Mouse (Mus musculus) embryonic facial prominence, embryonic 11.5 days (tissue): Measurements from ENCODE around the gene Tmc6. TPM values are rescaled to one million over a fixed set of nuclear protein-coding genes. Genes with fewer than 3 reads are reported as not detected.
A peak's percentile ranks its signal among the peaks of the same experiment; 100 is the strongest.

ENCODE experiments used
- ATAC-seq: fragments of 200-750 bp; cut with Nextera tagmentation; replicated peaks from 2 replicates; pipeline ENCODE4 v1.8.0; 2017; ENCODE audit warnings: low read depth; ENCODE audit not compliant: insufficient number of reproducible peaks, low FRiP score, low TSS enrichment
- DNase-seq: peaks from one replicate; pipeline ENCODE4 v3.0.0-alpha.2; 2015; ENCODE audit warnings: low spot score
- H3K27ac ChIP-seq: fragments of 300-500 bp; sonication (generic); replicated peaks from 2 replicates; pipeline ENCODE4 v1.5.1; 2014; ENCODE audit warnings: mild to moderate bottlenecking, low read depth, low read length, control low read depth
- H3K27me3 ChIP-seq: fragments of 300-500 bp; sonication (generic); 2 replicates; pipeline ENCODE4 v1.6.1; 2014; ENCODE audit warnings: mild to moderate bottlenecking, low read length, moderate library complexity, mixed read lengths; ENCODE audit not compliant: control insufficient read depth, insufficient read depth
- H3K36me3 ChIP-seq: fragments of 300-500 bp; sonication (generic); replicated peaks from 2 replicates; pipeline ENCODE4 v1.6.1; 2014; ENCODE audit warnings: low read depth, mild to moderate bottlenecking, low read length, moderate library complexity, mixed read lengths; ENCODE audit not compliant: control insufficient read depth, insufficient read depth
- H3K4me1 ChIP-seq: fragments of 300-500 bp; sonication (generic); 2 replicates; pipeline ENCODE4 v1.6.1; 2014; ENCODE audit warnings: low read length, mixed read lengths; ENCODE audit not compliant: control insufficient read depth, insufficient read depth
- H3K4me2 ChIP-seq: fragments of 300-500 bp; sonication (generic); 2 replicates; pipeline ENCODE4 v1.6.1; 2014; ENCODE audit warnings: low read depth, mild to moderate bottlenecking, control low read depth, low read length, moderate library complexity
- H3K4me3 ChIP-seq: fragments of 300-500 bp; sonication (generic); 2 replicates; pipeline ENCODE4 v1.5.1; 2014; ENCODE audit warnings: low read depth, low read length, control low read depth
- H3K9ac ChIP-seq: fragments of 300-500 bp; sonication (generic); replicated peaks from 2 replicates; pipeline ENCODE4 v1.6.1; 2014; ENCODE audit warnings: mild to moderate bottlenecking, control low read depth, low read length
- H3K9me3 ChIP-seq: fragments of 300-500 bp; sonication (generic); replicated peaks from 2 replicates; pipeline ENCODE4 v1.6.1; 2016; ENCODE audit warnings: mild to moderate bottlenecking, low read length, inconsistent platforms, mixed read lengths; ENCODE audit not compliant: control insufficient read depth
- WGBS: fragments of 180-500 bp; shearing (Covaris S2); extraction: QIAGEN DNeasy Blood & Tissue Kit; methylation state at CpG from one replicate; pipeline ENCODE4 v1.1.7; 2014; 5-methylcytosine and 5-hydroxymethylcytosine counted together
- polyA plus RNA-seq: library from polyadenylated mRNA; unstranded; fragments of >200 nt; fragmentation: Nextera tagmentation; extraction: Ambion mirVana; gene quantifications from 2 replicates; pipeline ENCODE4 v1.2.1, GENCODE M21; 2014

The Tmc6 gene
- polyA plus RNA-seq = 9.9 and 10.7 TPM in 2 replicates

- DNase-seq = no peak
- Histone ChIP-seq H3K4me3 (peak within 1 kb of the TSS; percentile 28), H3K4me1 (peaks cover 12% of the 10 kb centered on the region), H3K36me3 (no peaks in the 10 kb centered on the region), H3K4me2 (peak within 1 kb of the TSS; percentile 81), H3K27me3 (peaks cover 5% of the 10 kb centered on the region), H3K9ac (peak within 1 kb of the TSS; percentile 42; the same call in 1 of the 2 replicates), H3K9me3 (no peaks in the 10 kb centered on the region), H3K27ac (peak within 1 kb of the TSS; percentile 31; the same call in 1 of the 2 replicates)
- 40% methylated on average over 24 of the region's 24 CpGs for WGBS
- ATAC-seq = no peak
Measured at GRCm38 (mm10) chr11:117781993-117782704, at the start of gene Tmc6, which contains the start of gene Tmc8. Gene Tmc6, minus strand, starts transcription at chr11:117782198. Gene Tmc8, plus strand, starts transcription at chr11:117782076.

- Histone ChIP-seq H3K36me3 (no peaks in the 10 kb centered on the region), H3K9me3 (no peaks in the 10 kb centered on the region), H3K27me3 (no peaks in the 10 kb centered on the region), H3K9ac (no peak overlapping the region), H3K4me3 (no peak overlapping the region), H3K4me1 (peaks cover 3% of the 10 kb centered on the region), H3K4me2 (no peak overlapping the region), H3K27ac (no peak overlapping the region)
- DNase-seq = no peak
- ATAC-seq = no peak
- WGBS = 88% methylated on average over 9 of the region's 9 CpGs
Measured at GRCm38 (mm10) chr11:117830401-117830800, 48.4 kb upstream of the Tmc6 start.

GRCm38 (mm10) chr11:117829671-117830215, 47.7 kb upstream of the Tmc6 start:
- Histone ChIP-seq H3K27me3 (no peaks in the 10 kb centered on the region), H3K36me3 (no peaks in the 10 kb centered on the region), H3K4me1 (peaks cover 3% of the 10 kb centered on the region), H3K4me2 (no peak overlapping the region), H3K9me3 (no peaks in the 10 kb centered on the region), H3K9ac (no peak overlapping the region), H3K4me3 (no peak overlapping the region), H3K27ac (no peak overlapping the region)
- 83% methylated on average over 2 of the region's 2 CpGs for WGBS
- no peak for DNase-seq
- ATAC-seq = no peak

DNA sequence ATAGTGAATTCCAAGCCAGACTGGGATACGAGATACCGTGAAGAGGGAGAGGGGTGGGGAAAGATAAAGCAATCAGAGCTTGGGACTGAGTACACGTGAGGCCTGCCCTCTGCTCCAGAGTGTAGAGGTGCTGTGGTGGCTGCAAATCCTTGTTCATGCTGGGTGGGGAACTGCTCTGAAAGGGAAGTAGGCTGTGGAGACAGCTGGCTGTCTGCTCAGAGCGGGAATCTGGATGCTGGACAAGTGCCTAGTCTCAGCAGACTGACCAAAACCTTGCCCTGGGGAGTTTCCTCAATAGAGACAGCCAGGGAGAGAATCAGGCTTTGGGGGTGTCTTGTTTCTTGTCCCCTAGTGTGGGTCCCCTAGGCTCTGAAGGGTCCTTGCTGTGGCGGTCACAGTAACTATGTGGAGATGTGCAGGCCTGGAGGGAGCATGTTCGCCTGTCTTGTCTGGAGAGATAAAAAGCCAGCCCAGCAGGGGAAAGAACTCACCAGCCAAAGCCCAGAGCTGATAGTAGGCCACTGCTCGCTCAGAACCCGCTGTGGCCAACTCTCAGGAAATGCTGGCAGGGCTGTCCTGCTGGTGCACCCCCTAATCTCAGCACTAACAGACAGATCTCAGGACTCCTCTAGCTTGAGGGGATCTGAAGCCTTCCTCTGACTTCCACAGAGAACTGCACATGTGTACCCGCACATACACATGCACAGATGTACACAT, 47.0 kb upstream of the Tmc6 start:
- no peaks in the 10 kb centered on the region for H3K36me3 ChIP-seq
- H3K4me3 ChIP-seq = no peak overlapping the region
- H3K27me3 ChIP-seq = no peaks in the 10 kb centered on the region
- ATAC-seq = no peak
- no peak overlapping the region for H3K9ac ChIP-seq
- no peak for DNase-seq
- no peak overlapping the region for H3K4me2 ChIP-seq
- no peak overlapping the region for H3K27ac ChIP-seq
- H3K4me1 ChIP-seq = peaks cover 3% of the 10 kb centered on the region
- WGBS = 60% methylated on average over 9 of the region's 9 CpGs
- H3K9me3 ChIP-seq = no peaks in the 10 kb centered on the region

DNA sequence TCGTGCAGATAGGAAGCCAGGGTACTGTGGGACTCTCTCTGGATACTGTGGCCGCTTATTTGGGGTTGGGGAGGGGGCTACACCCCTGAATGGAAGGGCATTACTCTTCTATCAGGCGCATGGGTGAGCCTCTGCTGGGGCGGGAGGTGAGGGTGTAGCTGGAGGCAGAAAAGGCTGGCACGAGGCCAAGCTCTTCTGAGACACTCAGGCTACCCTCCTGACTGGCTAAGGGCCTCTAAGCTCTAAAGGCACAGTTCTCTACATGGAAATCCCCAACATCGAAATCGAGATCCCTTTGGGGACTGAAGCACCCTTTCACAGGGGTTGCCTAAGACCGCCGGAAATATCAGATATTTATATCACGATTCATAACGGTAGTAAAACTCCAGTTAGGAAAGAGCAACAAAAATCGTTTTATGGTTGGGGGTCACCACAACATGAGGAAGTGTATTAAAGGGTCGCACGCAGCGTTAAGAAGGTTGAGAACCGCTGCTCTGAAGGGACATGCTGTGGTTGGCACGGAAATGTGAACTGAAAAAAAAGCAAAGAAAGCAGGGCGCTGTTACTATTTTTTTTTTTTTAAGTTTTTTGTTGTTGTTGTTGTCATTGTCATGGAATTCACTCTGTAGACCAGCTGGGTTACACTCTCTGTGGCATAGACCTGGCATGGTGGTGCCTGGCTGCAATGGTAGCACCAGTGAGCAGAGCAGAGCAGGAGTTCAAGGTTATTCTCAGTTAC, 46.3 kb upstream of the Tmc6 start:
- H3K9me3 ChIP-seq = no peaks in the 10 kb centered on the region
- H3K27me3 ChIP-seq = no peaks in the 10 kb centered on the region
- H3K4me3 ChIP-seq = no peak overlapping the region
- no peak overlapping the region for H3K9ac ChIP-seq
- WGBS = 86% methylated on average over 18 of the region's 18 CpGs
- H3K27ac ChIP-seq = no peak overlapping the region
- H3K36me3 ChIP-seq = no peaks in the 10 kb centered on the region
- no peak overlapping the region for H3K4me2 ChIP-seq
- ATAC-seq (no peak), DNase-seq (no peak)
- peaks cover 3% of the 10 kb centered on the region for H3K4me1 ChIP-seq

- Histone ChIP-seq H3K4me2 (no peak overlapping the region), H3K27me3 (no peaks in the 10 kb centered on the region), H3K4me1 (peaks cover 3% of the 10 kb centered on the region), H3K4me3 (no peak overlapping the region), H3K36me3 (no peaks in the 10 kb centered on the region; the same call in 1 of the 2 replicates), H3K27ac (peak overlapping the region; percentile 89; the same call in 1 of the 2 replicates), H3K9ac (no peak overlapping the region), H3K9me3 (no peaks in the 10 kb centered on the region)
- 71% methylated on average over 3 of the region's 3 CpGs for WGBS
- ATAC-seq = no peak
- no peak for DNase-seq
Measured at GRCm38 (mm10) chr11:117827386-117827785, 45.4 kb upstream of the Tmc6 start.

DNA sequence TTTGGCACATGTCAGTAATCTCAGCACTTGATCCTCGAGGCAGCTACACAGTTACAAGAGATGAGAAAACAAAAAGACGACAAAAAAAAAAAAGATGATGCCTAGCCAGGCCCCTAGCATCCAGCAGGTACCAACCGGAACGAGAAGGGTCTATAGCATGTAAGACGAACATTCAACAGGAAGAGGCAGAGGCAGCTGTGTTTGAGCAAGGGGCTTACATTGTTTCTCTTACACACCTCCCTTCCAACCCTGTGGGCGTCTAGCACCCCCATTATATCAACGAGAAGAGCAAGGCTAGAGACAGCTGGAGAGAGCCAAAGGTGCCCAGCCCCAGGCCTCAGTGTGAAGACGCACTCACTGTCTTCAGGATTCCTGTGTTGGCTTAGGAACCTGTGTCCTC, 44.9 kb upstream of the Tmc6 start:
- DNase-seq (no peak), ATAC-seq (no peak)
- Histone ChIP-seq H3K36me3 (no peaks in the 10 kb centered on the region; the same call in 1 of the 2 replicates), H3K9ac (no peak overlapping the region; the same call in 1 of the 2 replicates), H3K4me1 (peaks cover 3% of the 10 kb centered on the region), H3K4me3 (no peak overlapping the region), H3K4me2 (peak overlapping the region; percentile 62), H3K27me3 (no peaks in the 10 kb centered on the region), H3K9me3 (no peaks in the 10 kb centered on the region), H3K27ac (peak overlapping the region; percentile 89)
- 64% methylated on average over 8 of the region's 8 CpGs for WGBS
